Mouse (Mus musculus) MEL (cell line): ENCODE data around the gene Cap1. TPM values are rescaled to one million over a fixed set of nuclear protein-coding genes. Genes with fewer than 3 reads are reported as not detected.

ENCODE experiments used
- DNase-seq: peaks from one replicate; pipeline ENCODE4 v3.0.0; 2011; ENCODE audit warnings: low read depth, low spot score
- H3K27ac ChIP-seq: 2 replicates; pipeline ENCODE4 v1.5.1; 2012; ENCODE audit warnings: low read depth, mild to moderate bottlenecking, control low read depth, low read length, moderate library complexity; ENCODE audit not compliant: control insufficient read depth
- H3K27me3 ChIP-seq, 2 experiments: fragments of 150-350 bp in 1 of 2; sonication (generic) in 1 of 2; 2 replicates each; pipeline ENCODE4 v1.6.1; 2012; ENCODE audit warnings: low read length in 2 of 2, mild to moderate bottlenecking in 2 of 2, improper control_type of control experiment in 1 of 2, moderate library complexity in 1 of 2; ENCODE audit not compliant: insufficient read depth in 2 of 2, control insufficient read depth in 1 of 2
- H3K36me3 ChIP-seq, 2 experiments: 2 replicates each; pipeline ENCODE4 v1.6.1; 2012 to 2014; ENCODE audit warnings: low read length in 2 of 2, improper control_type of control experiment in 1 of 2, inconsistent platforms in 1 of 2, mild to moderate bottlenecking in 1 of 2; ENCODE audit not compliant: insufficient read depth in 2 of 2, control insufficient read depth in 1 of 2
- H3K4me1 ChIP-seq, 2 experiments: fragments of 150-350 bp in 1 of 2; sonication (generic) in 1 of 2; 2 replicates each; pipeline ENCODE4 v1.6.1; 2012; ENCODE audit warnings: low read length in 2 of 2, improper control_type of control experiment in 1 of 2, mild to moderate bottlenecking in 1 of 2; ENCODE audit not compliant: insufficient read depth in 2 of 2, control insufficient read depth in 1 of 2
- H3K4me3 ChIP-seq, 2 experiments: fragments of 150-350 bp in 1 of 2; sonication (generic) in 1 of 2; 2 replicates each; pipeline ENCODE4 v1.5.1; 2012; ENCODE audit warnings: low read depth in 2 of 2, low read length in 2 of 2, mild to moderate bottlenecking in 2 of 2, moderate library complexity in 2 of 2, control low read depth in 1 of 2, improper control_type of control experiment in 1 of 2; ENCODE audit not compliant: control insufficient read depth in 1 of 2, insufficient read depth in 1 of 2
- H3K79me2 ChIP-seq: 2 replicates; pipeline ENCODE4 v1.6.1; 2012; ENCODE audit warnings: mild to moderate bottlenecking, low read length, moderate library complexity; ENCODE audit not compliant: control insufficient read depth, poor library complexity, insufficient read depth
- H3K9ac ChIP-seq: 2 replicates; pipeline ENCODE4 v1.6.1; 2012; ENCODE audit warnings: low read depth, mild to moderate bottlenecking, control low read depth, low read length, moderate library complexity; ENCODE audit not compliant: control insufficient read depth, poor library complexity, severe bottlenecking
- H3K9me3 ChIP-seq: fragments of 150-350 bp; sonication (generic); replicated peaks from 2 replicates; pipeline ENCODE4 v1.6.1; 2012; ENCODE audit warnings: mild to moderate bottlenecking, low read length, improper control_type of control experiment, moderate library complexity; ENCODE audit not compliant: insufficient read depth
- BHLHE40 ChIP-seq: IDR thresholded peaks from 2 replicates; pipeline ENCODE4 v1.6.1; 2012; ENCODE audit warnings: low read depth, mild to moderate bottlenecking, inconsistent platforms, low read length, improper control_type of control experiment, borderline replicate concordance
- CHD1 ChIP-seq: IDR thresholded peaks from 2 replicates; pipeline ENCODE4 v1.6.1; 2012; ENCODE audit warnings: low read depth, mild to moderate bottlenecking, inconsistent platforms, low read length, improper control_type of control experiment
- CHD2 ChIP-seq: IDR thresholded peaks from 2 replicates; pipeline ENCODE4 v1.6.1; 2011; ENCODE audit warnings: low read length, improper control_type of control experiment
- CTCF ChIP-seq, 3 experiments: IDR thresholded peaks in 2 of 3; conservative IDR thresholded peaks in 1 of 3; 2 replicates each; pipeline ENCODE4 v1.5.1; 2011 to 2012; ENCODE audit warnings: low read length in 3 of 3, low read depth in 2 of 3, mild to moderate bottlenecking in 2 of 3, improper control_type of control experiment in 1 of 3, inconsistent platforms in 1 of 3, mixed read lengths in 1 of 3, moderate library complexity in 1 of 3; ENCODE audit not compliant: control insufficient read depth in 1 of 3, insufficient read depth in 1 of 3, poor library complexity in 1 of 3, severe bottlenecking in 1 of 3
- ELF1 ChIP-seq: IDR thresholded peaks from 2 replicates; pipeline ENCODE4 v1.6.1; 2014; ENCODE audit warnings: low read depth, mild to moderate bottlenecking, inconsistent platforms, low read length, improper control_type of control experiment, moderate library complexity
- EP300 ChIP-seq, 2 experiments: IDR thresholded peaks; 2 replicates each; pipeline ENCODE4 v1.6.1; 2011; ENCODE audit warnings: improper control_type of control experiment in 2 of 2, low read length in 2 of 2, low read depth in 1 of 2, mild to moderate bottlenecking in 1 of 2
- ETS1 ChIP-seq: IDR thresholded peaks from 2 replicates; pipeline ENCODE4 v1.6.1; 2012; ENCODE audit warnings: low read depth, mild to moderate bottlenecking, inconsistent platforms, low read length, improper control_type of control experiment, moderate library complexity
- GABPA ChIP-seq: IDR thresholded peaks from 2 replicates; pipeline ENCODE4 v1.6.1; 2012; ENCODE audit warnings: low read depth, mild to moderate bottlenecking, inconsistent platforms, low read length, improper control_type of control experiment, moderate library complexity
- GATA1 ChIP-seq: IDR thresholded peaks from 2 replicates; pipeline ENCODE4 v1.6.1; 2011; ENCODE audit warnings: low read depth, low read length, improper control_type of control experiment
- HCFC1 ChIP-seq: IDR thresholded peaks from 2 replicates; pipeline ENCODE4 v1.6.1; 2012; ENCODE audit warnings: low read depth, mild to moderate bottlenecking, inconsistent platforms, low read length, improper control_type of control experiment, moderate library complexity
- JUND ChIP-seq: IDR thresholded peaks from 2 replicates; pipeline ENCODE4 v1.6.1; 2011; ENCODE audit warnings: low read depth, mild to moderate bottlenecking, improper control_type of control experiment, low read length
- KAT2A ChIP-seq: conservative IDR thresholded peaks from 2 replicates; pipeline ENCODE4 v1.6.1; 2012; ENCODE audit warnings: low read depth, low read length, improper control_type of control experiment, inconsistent platforms
- MAFK ChIP-seq: IDR thresholded peaks from 2 replicates; pipeline ENCODE4 v1.6.1; 2011; ENCODE audit warnings: low read depth, mild to moderate bottlenecking, low read length, improper control_type of control experiment, borderline replicate concordance
- MAX ChIP-seq: IDR thresholded peaks from 2 replicates; pipeline ENCODE4 v1.6.1; 2011; ENCODE audit warnings: low read length, improper control_type of control experiment
- MAZ ChIP-seq: IDR thresholded peaks from 2 replicates; pipeline ENCODE4 v1.6.1; 2012; ENCODE audit warnings: low read depth, mild to moderate bottlenecking, inconsistent platforms, low read length, improper control_type of control experiment
- MEF2A ChIP-seq: IDR thresholded peaks from 2 replicates; pipeline ENCODE4 v1.6.1; 2014; ENCODE audit warnings: low read depth, mild to moderate bottlenecking, inconsistent platforms, low read length, improper control_type of control experiment; ENCODE audit not compliant: poor library complexity, insufficient replicate concordance, severe bottlenecking; ENCODE audit errors: extremely low read depth
- MXI1 ChIP-seq: IDR thresholded peaks from 2 replicates; pipeline ENCODE4 v1.6.1; 2011; ENCODE audit warnings: mild to moderate bottlenecking, low read depth, low read length, improper control_type of control experiment
- MYB ChIP-seq: IDR thresholded peaks from 2 replicates; pipeline ENCODE4 v1.6.1; 2011; ENCODE audit warnings: mild to moderate bottlenecking, low read depth, low read length, improper control_type of control experiment
- MYC ChIP-seq: IDR thresholded peaks from 2 replicates; pipeline ENCODE4 v1.6.1; 2011; ENCODE audit warnings: low read depth, mild to moderate bottlenecking, low read length, improper control_type of control experiment, moderate library complexity
- NELFE ChIP-seq: IDR thresholded peaks from 2 replicates; pipeline ENCODE4 v1.6.1; 2011; ENCODE audit warnings: low read depth, low read length, improper control_type of control experiment
- NRF1 ChIP-seq: IDR thresholded peaks from 2 replicates; pipeline ENCODE4 v1.6.1; 2014; ENCODE audit warnings: low read depth, mild to moderate bottlenecking, inconsistent platforms, low read length, improper control_type of control experiment, moderate library complexity; ENCODE audit not compliant: poor library complexity, insufficient read depth, severe bottlenecking
- POLR2AphosphoS2 ChIP-seq: IDR thresholded peaks from 2 replicates; pipeline ENCODE4 v1.6.1; 2011; ENCODE audit warnings: low read length, improper control_type of control experiment
- POLR2AphosphoS5 ChIP-seq: IDR thresholded peaks from 2 replicates; pipeline ENCODE4 v1.6.1; 2012; ENCODE audit warnings: low read depth, borderline replicate concordance, mild to moderate bottlenecking, inconsistent platforms, low read length, moderate library complexity, mixed read lengths
- RAD21 ChIP-seq: IDR thresholded peaks from 2 replicates; pipeline ENCODE4 v1.6.1; 2011; ENCODE audit warnings: mild to moderate bottlenecking, low read depth, low read length, improper control_type of control experiment
- RCOR1 ChIP-seq: IDR thresholded peaks from 2 replicates; pipeline ENCODE4 v1.6.1; 2012; ENCODE audit warnings: low read depth, mild to moderate bottlenecking, inconsistent platforms, low read length, improper control_type of control experiment
- SIN3A ChIP-seq: IDR thresholded peaks from 2 replicates; pipeline ENCODE4 v1.6.1; 2012; ENCODE audit warnings: low read length, improper control_type of control experiment, inconsistent platforms
- SMC3 ChIP-seq: IDR thresholded peaks from 2 replicates; pipeline ENCODE4 v1.6.1; 2011; ENCODE audit warnings: low read depth, low read length, improper control_type of control experiment
- TCF12 ChIP-seq: IDR thresholded peaks from 2 replicates; pipeline ENCODE4 v1.6.1; 2014; ENCODE audit warnings: low read depth, mild to moderate bottlenecking, inconsistent platforms, low read length, improper control_type of control experiment, moderate library complexity
- USF1 ChIP-seq: IDR thresholded peaks from 2 replicates; pipeline ENCODE4 v1.6.1; 2014; ENCODE audit warnings: low read depth, mild to moderate bottlenecking, inconsistent platforms, low read length, improper control_type of control experiment, moderate library complexity
- USF2 ChIP-seq, 2 experiments: IDR thresholded peaks; 2 replicates each; pipeline ENCODE4 v1.6.1; 2011 to 2012; ENCODE audit warnings: improper control_type of control experiment in 2 of 2, low read length in 2 of 2, borderline replicate concordance in 1 of 2, inconsistent platforms in 1 of 2, low read depth in 1 of 2, mild to moderate bottlenecking in 1 of 2; ENCODE audit not compliant: insufficient read depth in 1 of 2
- ZC3H11A ChIP-seq: IDR thresholded peaks from 2 replicates; pipeline ENCODE4 v1.6.1; 2012; ENCODE audit warnings: low read depth, mild to moderate bottlenecking, inconsistent platforms, low read length, improper control_type of control experiment
- ZMIZ1 ChIP-seq: IDR thresholded peaks from 2 replicates; pipeline ENCODE4 v1.6.1; 2012; ENCODE audit warnings: low read depth, mild to moderate bottlenecking, inconsistent platforms, low read length, improper control_type of control experiment, moderate library complexity
- polyA plus RNA-seq, 2 experiments: library from polyadenylated mRNA; stranded (reverse) in 1 of 2; unstranded in 1 of 2; fragments of >175 nt in 1 of 2; fragments of >200 nt in 1 of 2; gene quantifications; 2 replicates each; pipeline versions ENCODE4 v1.2.1 to v1.2.4; 2012; ENCODE audit warnings: low replicate concordance in 2 of 2, low read depth in 1 of 2; ENCODE audit not compliant: insufficient read length in 2 of 2, insufficient read depth in 1 of 2, missing spikeins in 1 of 2
- total RNA-seq: library from RNA; depleted of rRNA; stranded (reverse); fragments of 300-350 nt; gene quantifications from 2 replicates; pipeline ENCODE4 v1.2.3, GENCODE M21; 2012

Cap1 gene
- total and polyA plus RNA-seq, 3 experiments = 68.3 to 134 TPM; not detected in 1

GRCm38 (mm10) chr4:122873003-122873402 is 12.9 kb downstream of the Cap1 start:
- Histone ChIP-seq H3K79me2 (peaks cover 10% of the 10 kb centered on the region), H3K9ac (no peak overlapping the region)
- TF ChIP-seq MAX (no peak), USF1 (no peak), CHD2 (no peak), SIN3A (peak; percentile 73), USF2 (IDR thresholded peaks at IDR 0.05; ENCODE audit: borderline replicate concordance in 1 of 2, insufficient read depth in 1 of 2, low read depth in 1 of 2, low read length in 2 of 2) (no peak), MAFK (no peak), TCF12 (0 out of 2 replicates have a peak, but pooled peaks have one; percentile 36), JUND (no peak), CHD1 (no peak), POLR2AphosphoS5 (no peak), RAD21 (no peak), ZC3H11A (no peak), MYB (no peak), ELF1 (no peak), ZMIZ1 (no peak), ETS1 (peak; percentile 91), GATA1 (peak; percentile 88), RCOR1 (peak; percentile 19; the same call in 1 of the 2 replicates), NRF1 (no peak), POLR2AphosphoS2 (no peak), MAZ (no peak), GABPA (no peak), BHLHE40 (no peak), NELFE (no peak), EP300 (IDR thresholded peaks at IDR 0.05; ENCODE audit: low read depth in 1 of 2, low read length in 2 of 2) (peak; percentile 55 to 71), MEF2A (no peak), KAT2A (no peak), MYC (no peak), SMC3 (no peak), CTCF (IDR thresholded peaks at IDR 0.05 in 2 of 3, conservative IDR thresholded peaks at IDR 0.05 in 1 of 3; ENCODE audit: control insufficient read depth in 1 of 3, insufficient read depth in 1 of 3, low read depth in 2 of 3, low read length in 3 of 3, poor library complexity in 1 of 3, severe bottlenecking in 1 of 3) (no peak), HCFC1 (no peak), MXI1 (peak; percentile 63; the same call in 1 of the 2 replicates)
- TF ChIP-seq, all 39 proteins: peak for 7
- H3K27me3 ChIP-seq = no peaks in the 10 kb centered on the region
- 0 out of 4 replicates have a peak overlapping the region, but pooled peaks of 1 of the 2 experiments have one; percentile 11 for H3K4me3 ChIP-seq
- H3K9me3 ChIP-seq = no peaks in the 10 kb centered on the region
- DNase-seq = peak; percentile 55
- H3K4me1 ChIP-seq = peaks cover 17 to 23% of the 10 kb centered on the region in 2 experiments
- peaks cover 9 to 50% of the 10 kb centered on the region in 2 experiments for H3K36me3 ChIP-seq
- H3K27ac ChIP-seq = peak overlapping the region; percentile 60
